Mouse (Mus musculus): ENCODE data around the gene Gm49387. TPM values are rescaled to one million over a fixed set of nuclear protein-coding genes. Genes with fewer than 3 reads are reported as not detected.

Gene Gm49387
- not detected in 2 replicates for polyA plus RNA-seq (2012; rRNA removed)

GRCm38 (mm10) chr14:31640346-31640889 lies at the start of gene Gm49387:
TSS of gene Gm49387 (minus strand) at chr14:31640878.

GRCm38 (mm10) chr14:31640890-31641505 lies 320 bp upstream of the Gm49387 start, which contains the start of the genes Btd and Hacl1:
TSS of gene Btd (plus strand) at chr14:31641028.
TSS of gene Hacl1 (minus strand) at chr14:31641286.

GRCm38 (mm10) chr14:31591243-31591642 lies 49.4 kb downstream of the Gm49387 start, which contains the start of gene Colq:
TSS of gene Colq (minus strand) at chr14:31591343.

Other genes with a start within 250 kb of the Gm49387 start
- gene Sh3bp5, start 204.8 kb downstream of the Gm49387 start, polyA plus RNA-seq (2012; rRNA removed): 141 and 143 TPM in 2 replicates
- gene Eaf1, start 146.5 kb downstream of the Gm49387 start, polyA plus RNA-seq (2012; rRNA removed): 21.2 and 22.8 TPM in 2 replicates
- 26.0 and 27.9 TPM in 2 replicates for gene Mettl6, start 145.8 kb downstream of the Gm49387 start, polyA plus RNA-seq (2012; rRNA removed)
- 0.11 and 0.91 TPM in 2 replicates for gene Colq, start 49.5 kb downstream of the Gm49387 start, polyA plus RNA-seq (2012; rRNA removed)
- 26.0 and 32.3 TPM in 2 replicates for gene Btd, start 150 bp upstream of the Gm49387 start, polyA plus RNA-seq (2012; rRNA removed)
- gene Hacl1, start 408 bp upstream of the Gm49387 start, polyA plus RNA-seq (2012; rRNA removed): 11.3 and 12.8 TPM in 2 replicates
- 22.7 and 23.4 TPM in 2 replicates for gene Ankrd28, start 189.8 kb upstream of the Gm49387 start, polyA plus RNA-seq (2012; rRNA removed)